Mouse (Mus musculus): ENCODE measurements around the gene Tgfbr2.

Tgfbr2 gene

GRCm38 (mm10) chr9:116160067-116160466, 15.1 kb downstream of the Tgfbr2 start:
- no peak for DNase-seq (ENCODE audit: low read depth in 1 of 2, low spot score in 2 of 2)

GRCm38 (mm10) chr9:116156501-116156900, 18.7 kb downstream of the Tgfbr2 start:
- no peak for DNase-seq (ENCODE audit: low read depth in 1 of 2, low spot score in 2 of 2)

- DNase-seq (ENCODE audit: low read depth in 1 of 2, low spot score in 2 of 2): no peak
Measured at GRCm38 (mm10) chr9:116152878-116153277, 22.3 kb downstream of the Tgfbr2 start.

- no peak for DNase-seq (ENCODE audit: low read depth in 1 of 2, low spot score in 2 of 2)
Measured at GRCm38 (mm10) chr9:116150725-116151396, 24.3 kb downstream of the Tgfbr2 start.

GRCm38 (mm10) chr9:116148809-116149208, 26.4 kb downstream of the Tgfbr2 start:
- DNase-seq (ENCODE audit: low read depth in 1 of 2, low spot score in 2 of 2): no peak

- DNase-seq (ENCODE audit: low read depth in 1 of 2, low spot score in 2 of 2): no peak
Measured at GRCm38 (mm10) chr9:116146235-116146634, 28.9 kb downstream of the Tgfbr2 start.

- peak in 1 of 2 experiments; percentile 23 for DNase-seq (ENCODE audit: low read depth in 1 of 2, low spot score in 2 of 2)
Measured at GRCm38 (mm10) chr9:116145231-116145641, 29.9 kb downstream of the Tgfbr2 start.

GRCm38 (mm10) chr9:116140422-116140821, 34.7 kb downstream of the Tgfbr2 start:
- DNase-seq (ENCODE audit: low read depth in 1 of 2, low spot score in 2 of 2): no peak

GRCm38 (mm10) chr9:116139549-116139948, 35.6 kb downstream of the Tgfbr2 start:
- DNase-seq (ENCODE audit: low read depth in 1 of 2, low spot score in 2 of 2): no peak

- DNase-seq (ENCODE audit: low read depth in 1 of 2, low spot score in 2 of 2): no peak
Measured at GRCm38 (mm10) chr9:116138595-116139134, 36.5 kb downstream of the Tgfbr2 start.

- no peak for DNase-seq (ENCODE audit: low read depth in 1 of 2, low spot score in 2 of 2)
Measured at GRCm38 (mm10) chr9:116137645-116138044, 37.5 kb downstream of the Tgfbr2 start.

GRCm38 (mm10) chr9:116136811-116137210, 38.3 kb downstream of the Tgfbr2 start:
- DNase-seq (ENCODE audit: low read depth in 1 of 2, low spot score in 2 of 2): no peak

- no peak for DNase-seq (ENCODE audit: low read depth in 1 of 2, low spot score in 2 of 2)
Measured at GRCm38 (mm10) chr9:116136146-116136545, 39.0 kb downstream of the Tgfbr2 start.

- no peak for DNase-seq (ENCODE audit: low read depth in 1 of 2, low spot score in 2 of 2)
Measured at GRCm38 (mm10) chr9:116134488-116134887, 40.7 kb downstream of the Tgfbr2 start.

- DNase-seq (ENCODE audit: low read depth in 1 of 2, low spot score in 2 of 2): no peak
Measured at GRCm38 (mm10) chr9:116133312-116133980, 41.7 kb downstream of the Tgfbr2 start.

GRCm38 (mm10) chr9:116128886-116129285, 46.3 kb downstream of the Tgfbr2 start:
- no peak for DNase-seq (ENCODE audit: low read depth in 1 of 2, low spot score in 2 of 2)

GRCm38 (mm10) chr9:116128311-116128710, 46.8 kb downstream of the Tgfbr2 start:
- no peak for DNase-seq (ENCODE audit: low read depth in 1 of 2, low spot score in 2 of 2)

- DNase-seq (ENCODE audit: low read depth in 1 of 2, low spot score in 2 of 2): no peak
Measured at GRCm38 (mm10) chr9:116126494-116126893, 48.7 kb downstream of the Tgfbr2 start.

GRCm38 (mm10) chr9:116122969-116123589, 52.1 kb downstream of the Tgfbr2 start:
- no peak for DNase-seq (ENCODE audit: low read depth in 1 of 2, low spot score in 2 of 2)

- DNase-seq (ENCODE audit: low read depth in 1 of 2, low spot score in 2 of 2): no peak
Measured at GRCm38 (mm10) chr9:116122544-116122943, 52.6 kb downstream of the Tgfbr2 start.

GRCm38 (mm10) chr9:116121472-116121871, 53.7 kb downstream of the Tgfbr2 start:
- DNase-seq (ENCODE audit: low read depth in 1 of 2, low spot score in 2 of 2): no peak

- no peak for DNase-seq (ENCODE audit: low read depth in 1 of 2, low spot score in 2 of 2)
Measured at GRCm38 (mm10) chr9:116119990-116120389, 55.2 kb downstream of the Tgfbr2 start.

Measured in monocyte, adult 2 months (primary cell).